Mouse (Mus musculus): ENCODE data around the gene Pbrm1.

Gene Pbrm1

GRCm38 (mm10) chr14:31166827-31167226, 147.9 kb downstream of the Pbrm1 start:
- peak; percentile 92 for DNase-seq

GRCm38 (mm10) chr14:31168425-31168824, 149.5 kb downstream of the Pbrm1 start, which contains the start of gene Stab1:
TSS of gene Stab1 (minus strand) at chr14:31168641.
- peak; percentile 99 for DNase-seq

- peak; percentile 95 for DNase-seq
These were observed 150.6 kb downstream of the Pbrm1 start for GRCm38 (mm10) chr14:31169508-31169907.

- DNase-seq = peak; percentile 91
These were observed 152.0 kb downstream of the Pbrm1 start for GRCm38 (mm10) chr14:31170963-31171362.

Data from heart, adult 11 months (tissue).